Mouse (Mus musculus): ENCODE measurements around the gene Frk. TPM values are rescaled to one million over a fixed set of nuclear protein-coding genes. Genes with fewer than 3 reads are reported as not detected.
A peak's percentile ranks its signal among the peaks of the same experiment; 100 is the strongest.
"Not testable (repeated sequence)": the region's sequence is repeated elsewhere in the genome, so short reads cannot be mapped to it uniquely, and the experiment has no call there.

Gene Frk
- 6.0 and 7.8 TPM in 2 replicates for polyA plus RNA-seq (2012; rRNA removed)

DNA sequence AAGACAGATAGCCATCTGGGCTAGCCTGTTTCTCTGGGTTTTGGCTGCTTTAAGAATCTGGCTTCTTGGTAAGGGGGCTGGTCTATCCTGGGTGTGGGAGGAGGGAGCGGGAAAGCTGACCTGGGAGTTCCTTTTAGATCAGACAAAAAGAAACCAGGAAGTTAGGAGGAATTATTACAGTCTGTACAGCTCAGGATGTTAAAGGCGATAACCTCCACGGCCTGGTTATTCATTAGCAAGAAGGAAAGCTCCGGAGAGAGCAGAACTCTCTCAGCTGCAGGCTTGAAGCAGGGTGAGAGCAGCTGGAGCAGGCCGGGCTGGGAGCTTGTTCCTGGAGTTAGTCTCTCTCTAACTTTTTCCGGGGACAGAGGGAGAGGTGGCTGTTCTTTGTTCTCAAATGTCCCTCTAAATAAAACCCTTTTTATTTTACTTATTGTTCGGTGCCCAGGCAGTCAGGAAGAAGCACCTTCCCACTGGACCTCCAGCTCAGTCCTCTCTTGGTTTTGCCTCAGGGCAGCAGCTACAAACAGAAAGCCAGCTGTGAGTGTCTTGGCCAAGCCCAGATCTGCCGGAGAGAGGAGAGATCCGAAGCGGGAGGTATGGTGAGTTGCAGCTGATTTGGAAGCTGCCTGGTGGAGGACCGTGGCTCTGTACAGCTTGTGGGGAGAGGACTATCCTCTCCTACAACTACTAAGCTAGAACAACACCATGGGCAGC is at the start of gene Frk:
Frk (plus strand) TSS at position 103 of the 717 bp plus-strand sequence.
- DNase-seq (ENCODE audit: low read depth): peak; percentile 22

- not testable (repeated sequence) for DNase-seq (ENCODE audit: low read depth)
These were observed 49.0 kb upstream of the Frk start for GRCm38 (mm10) chr10:34434191-34434590.

- DNase-seq (ENCODE audit: low read depth): no peak
These were observed 33.7 kb upstream of the Frk start for GRCm38 (mm10) chr10:34449469-34449868.

DNA sequence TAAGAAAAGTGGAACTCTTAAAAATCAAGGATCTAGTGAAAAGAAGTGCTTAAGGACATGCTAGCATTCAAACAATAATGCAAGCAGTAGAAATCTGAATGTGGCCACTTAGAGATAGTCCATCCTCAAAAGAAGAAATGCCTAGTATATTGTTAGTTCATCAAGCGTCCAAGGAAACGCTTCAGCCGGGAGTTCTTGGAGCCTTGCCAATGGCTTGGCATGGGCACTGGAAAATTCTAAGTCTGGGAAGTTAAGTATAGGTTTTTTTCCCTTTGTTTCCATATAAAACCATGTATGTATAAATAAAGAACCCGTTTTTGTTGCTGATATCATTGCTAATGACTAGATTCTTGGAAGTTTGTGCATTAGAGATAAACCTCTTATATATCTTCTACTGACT is 21.7 kb upstream of the Frk start:
- DNase-seq (ENCODE audit: low read depth): no peak

DNA sequence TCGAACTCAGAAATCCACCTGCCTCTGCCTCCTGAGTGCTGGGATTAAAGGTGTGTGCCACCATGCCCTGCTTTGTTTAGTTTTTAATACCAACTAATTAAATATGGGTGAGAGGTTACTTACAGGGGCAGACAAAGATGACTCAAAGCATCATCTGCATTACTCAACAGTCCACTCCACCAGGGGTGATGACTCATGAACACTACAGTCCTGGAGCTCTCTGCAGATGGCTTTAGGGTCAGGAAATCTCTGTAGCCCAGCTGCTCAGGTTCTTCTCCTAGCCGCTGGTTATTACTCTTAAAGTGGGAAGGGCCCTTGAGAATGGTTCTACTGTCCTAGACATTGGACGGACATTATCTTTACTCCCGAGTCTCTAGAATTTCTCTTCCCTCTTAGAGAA is 18.9 kb upstream of the Frk start:
- DNase-seq (ENCODE audit: low read depth): no peak

DNA sequence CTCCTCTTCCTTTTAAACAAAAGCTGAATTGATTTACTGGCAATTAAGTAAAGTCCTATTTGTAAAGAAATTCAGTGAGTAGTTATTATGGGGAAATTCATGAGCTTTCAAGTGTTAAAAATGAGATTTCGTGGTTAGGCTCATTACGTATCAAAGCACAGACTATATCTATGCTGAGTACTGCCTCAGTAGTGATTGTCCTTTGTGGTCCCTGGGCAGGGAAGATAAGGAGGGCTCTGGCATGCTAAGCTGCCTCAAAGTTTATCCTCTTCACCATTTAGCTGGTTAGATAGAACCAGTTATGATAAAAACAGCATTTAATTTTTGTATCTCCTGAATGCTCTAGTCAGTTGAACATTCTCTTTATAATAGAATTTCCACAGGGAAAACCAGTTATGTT is 14.2 kb upstream of the Frk start:
- no peak for DNase-seq (ENCODE audit: low read depth)

DNA sequence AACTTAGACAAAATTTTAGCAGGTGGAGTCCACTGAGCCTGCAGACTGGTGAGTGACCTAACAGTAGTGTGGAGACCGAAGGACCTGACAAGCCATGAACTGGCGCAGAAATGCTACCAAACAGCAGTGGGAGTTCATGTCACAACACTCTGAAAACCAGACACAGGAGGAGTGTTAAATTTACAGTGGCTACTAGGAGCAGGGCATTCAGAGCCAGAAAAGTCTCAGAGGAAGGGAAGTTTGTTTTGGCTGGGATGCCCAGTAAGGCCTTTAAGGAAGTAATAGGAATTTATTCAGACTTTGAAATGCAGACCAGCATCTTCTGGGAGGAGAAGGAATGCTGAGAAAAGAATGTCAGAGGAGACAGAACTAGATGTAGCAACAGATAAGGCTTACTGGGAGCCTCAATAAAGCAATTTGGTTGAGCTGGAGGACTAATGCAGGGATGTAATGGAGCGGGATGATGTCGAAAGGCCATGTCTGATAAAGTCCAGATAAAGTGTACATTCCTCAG is 3.2 kb upstream of the Frk start:
- DNase-seq (ENCODE audit: low read depth): peak; percentile 19

DNA sequence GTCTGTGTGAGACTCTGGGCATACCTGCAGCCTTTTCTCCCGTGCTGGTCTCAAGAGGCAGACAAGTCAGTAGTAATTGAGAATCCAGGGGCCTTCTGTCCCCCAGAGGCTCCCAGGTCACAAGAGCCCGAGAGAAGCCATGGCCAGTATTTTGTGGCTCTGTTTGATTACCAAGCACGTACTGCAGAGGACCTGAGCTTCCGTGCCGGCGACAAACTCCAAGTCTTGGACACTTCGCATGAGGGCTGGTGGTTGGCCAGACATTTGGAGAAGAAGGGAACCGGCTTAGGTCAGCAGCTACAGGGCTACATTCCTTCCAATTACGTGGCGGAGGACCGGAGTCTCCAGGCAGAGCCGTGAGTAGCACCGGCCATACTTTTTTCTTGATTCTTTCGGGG is 814 bp downstream of the Frk start:
- DNase-seq (ENCODE audit: low read depth): no peak

- DNase-seq (ENCODE audit: low read depth): no peak
These were observed 1.9 kb downstream of the Frk start for GRCm38 (mm10) chr10:34485079-34485478.

- no peak for DNase-seq (ENCODE audit: low read depth)
These were observed 24.6 kb downstream of the Frk start for GRCm38 (mm10) chr10:34507807-34508206.

GRCm38 (mm10) chr10:34508593-34508992 is 25.4 kb downstream of the Frk start:
- DNase-seq (ENCODE audit: low read depth): no peak

- DNase-seq (ENCODE audit: low read depth): no peak
These were observed 26.1 kb downstream of the Frk start for GRCm38 (mm10) chr10:34509256-34509655.

DNA sequence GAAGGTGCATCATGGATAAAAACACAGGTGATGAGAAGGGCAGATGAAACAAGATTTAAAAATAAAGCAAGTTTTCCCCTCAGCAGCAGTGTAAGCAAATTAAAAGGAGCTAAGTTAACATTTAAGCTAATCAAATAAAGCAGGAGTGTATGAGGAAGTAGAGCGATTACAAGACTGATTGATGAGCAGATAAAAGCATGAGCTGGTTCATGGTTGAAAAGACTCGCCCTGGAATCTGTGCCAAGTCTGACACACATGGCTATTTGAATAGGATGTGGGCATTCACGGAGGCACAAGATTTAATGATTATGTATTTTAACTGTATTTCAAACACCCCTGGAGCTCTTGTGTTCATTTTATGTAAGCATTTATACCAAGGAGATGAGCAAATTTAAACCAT is 28.0 kb downstream of the Frk start:
- DNase-seq (ENCODE audit: low read depth): no peak

GRCm38 (mm10) chr10:34512551-34512950 is 29.4 kb downstream of the Frk start:
- DNase-seq (ENCODE audit: low read depth): no peak

DNA sequence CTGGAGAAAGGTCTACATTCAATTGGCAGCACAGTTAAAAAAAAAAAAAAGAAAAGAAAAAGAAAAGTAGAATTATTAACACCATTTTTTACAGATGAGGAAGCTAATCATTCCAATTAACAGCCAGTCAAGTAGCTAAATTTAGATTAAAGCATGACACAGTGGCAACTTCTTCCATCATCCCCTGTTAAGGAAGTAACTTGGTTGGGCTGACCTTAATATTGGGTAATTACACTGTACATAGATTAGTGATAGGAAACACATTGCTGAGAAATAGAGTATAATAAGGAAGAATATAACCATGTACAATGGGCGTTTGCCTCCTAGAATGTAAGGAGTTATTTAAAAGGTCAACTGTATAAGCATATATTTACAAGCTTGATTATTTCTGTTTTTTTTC is 42.4 kb downstream of the Frk start:
- no peak for DNase-seq (ENCODE audit: low read depth)

GRCm38 (mm10) chr10:34531766-34532165 is 48.6 kb downstream of the Frk start:
- DNase-seq (ENCODE audit: low read depth): no peak

DNA sequence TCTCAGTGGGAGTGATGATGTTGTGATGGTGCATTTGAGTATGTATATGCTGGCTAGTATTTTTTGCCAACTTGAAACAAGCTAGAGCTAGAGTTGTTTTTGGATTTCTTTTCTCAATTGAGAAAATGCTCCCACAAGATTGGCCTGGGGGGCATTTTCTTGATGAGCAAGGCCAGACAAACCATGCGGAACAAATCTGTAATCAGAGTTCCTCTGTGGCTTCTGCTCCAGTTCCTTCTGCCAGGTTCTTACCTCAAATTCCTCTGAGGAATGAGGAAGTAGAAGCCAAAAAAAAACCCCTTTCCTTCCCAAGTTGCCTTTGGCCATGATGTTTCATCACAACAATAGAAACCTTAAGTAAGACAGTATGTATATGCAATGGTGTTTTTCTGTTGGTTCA is 49.3 kb downstream of the Frk start:
- peak; percentile 84 for DNase-seq (ENCODE audit: low read depth)

GRCm38 (mm10) chr10:34540687-34541086 is 57.5 kb downstream of the Frk start:
- DNase-seq (ENCODE audit: low read depth): no peak

DNA sequence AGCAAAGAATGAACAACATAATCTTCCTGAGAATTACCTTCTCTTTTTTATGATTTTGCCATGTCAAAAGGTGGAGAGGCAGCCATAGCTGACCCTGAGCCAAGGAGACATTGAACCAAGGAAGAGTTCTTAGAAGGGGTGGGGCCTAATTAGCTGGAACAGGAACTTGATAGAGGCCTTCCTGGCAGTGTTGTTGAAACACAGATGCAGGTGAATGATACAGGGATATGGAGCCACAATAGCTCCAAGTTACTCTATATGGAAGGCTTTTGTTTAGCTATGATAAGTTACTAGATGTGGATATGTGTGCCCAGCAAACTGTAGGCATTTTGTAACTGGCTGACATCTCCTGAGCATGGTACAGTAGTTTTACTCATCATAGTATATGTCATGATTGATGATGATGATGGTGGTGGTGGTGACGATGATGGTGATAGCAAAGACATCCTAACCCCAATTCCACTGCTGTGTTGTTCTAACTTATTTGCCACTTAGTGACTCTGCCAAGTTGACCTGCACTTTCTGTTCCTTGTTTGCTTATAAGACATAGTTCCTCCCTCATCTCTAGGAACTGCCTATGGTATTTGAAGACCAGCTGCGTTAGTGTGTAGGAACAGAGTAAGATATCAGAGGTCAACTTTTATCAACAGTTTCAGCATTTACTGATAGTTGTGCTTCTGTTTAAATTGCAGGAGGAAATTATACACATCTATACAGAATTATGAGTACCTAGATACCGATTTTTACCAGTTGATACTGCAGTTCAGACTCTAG is 58.7 kb downstream of the Frk start:
- no peak for DNase-seq (ENCODE audit: low read depth)

DNA sequence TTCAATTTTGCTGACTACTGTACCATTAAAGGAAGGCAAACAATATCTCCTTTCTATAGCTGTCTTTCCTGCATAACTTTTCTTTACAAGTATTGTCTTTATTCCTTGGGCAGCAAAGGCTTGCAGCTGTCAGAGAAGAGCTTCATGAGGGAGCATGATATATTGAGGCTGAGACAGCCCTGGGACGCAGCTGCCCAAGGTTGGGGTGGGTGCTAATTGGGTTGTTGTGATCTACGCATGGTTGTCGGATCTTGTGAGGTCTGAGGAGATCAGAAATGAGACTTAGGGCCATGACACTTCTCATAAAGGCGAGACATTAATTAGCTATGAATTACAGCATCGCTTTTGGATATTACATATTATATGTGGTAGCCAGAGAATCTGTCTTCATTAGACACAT is 67.4 kb downstream of the Frk start:
- DNase-seq (ENCODE audit: low read depth): no peak

DNA sequence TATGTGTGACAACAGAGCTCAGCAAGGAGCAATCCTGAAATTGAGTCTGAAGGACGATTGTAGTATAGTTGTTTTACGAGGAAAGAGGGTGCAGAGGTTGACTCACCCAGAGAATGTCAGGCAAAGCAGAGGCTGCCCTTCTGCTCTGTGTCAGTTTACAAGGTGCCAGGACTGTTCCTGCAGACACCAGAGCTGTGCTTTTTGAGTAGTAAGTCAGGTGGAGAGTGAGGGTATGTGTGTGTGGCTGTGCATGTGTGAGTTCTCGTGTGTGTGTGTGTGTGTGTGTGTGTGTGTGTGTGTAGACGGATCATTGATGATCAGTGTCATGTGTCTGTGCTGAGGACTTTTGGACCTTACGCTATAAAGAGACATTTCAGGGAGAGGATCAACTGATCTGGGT is 68.4 kb downstream of the Frk start:
- DNase-seq (ENCODE audit: low read depth): no peak

DNA sequence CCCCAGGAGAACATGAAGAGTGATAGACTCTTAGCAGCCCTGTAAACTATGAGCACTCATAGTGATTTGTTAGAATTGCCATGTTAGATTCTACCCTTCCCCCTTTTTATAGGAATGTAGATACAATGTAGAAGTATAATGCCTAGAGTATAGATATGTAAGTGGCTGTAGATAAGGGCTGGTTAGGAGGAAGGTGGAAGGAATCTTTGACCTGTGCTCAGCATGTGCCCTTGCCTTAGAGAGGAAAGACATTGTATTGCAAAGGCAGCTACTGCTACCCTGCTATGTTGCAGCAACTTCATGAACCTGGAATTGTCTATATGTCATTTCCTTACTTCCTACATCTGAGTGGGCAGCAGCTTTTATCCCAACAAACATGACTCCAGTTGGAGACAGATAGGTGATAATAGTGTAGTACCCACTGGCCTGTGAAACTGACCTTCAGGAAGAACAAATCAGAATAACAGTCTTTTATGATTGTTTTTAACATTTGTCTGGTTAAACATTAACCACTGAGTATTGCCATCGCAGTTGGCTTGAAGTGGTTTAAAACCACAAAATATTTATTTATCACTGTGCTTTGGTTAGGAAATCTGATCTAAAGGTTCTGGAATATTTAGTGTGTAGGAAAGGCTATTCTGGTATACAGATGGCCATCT is 80.4 kb downstream of the Frk start:
- DNase-seq (ENCODE audit: low read depth): no peak

- DNase-seq (ENCODE audit: low read depth): no peak
These were observed 132.3 kb downstream of the Frk start for GRCm38 (mm10) chr10:34615474-34615873.

Data from gonadal fat pad, adult 2 months (tissue).